Mouse (Mus musculus) CH12.LX (cell line): Measurements from ENCODE around the gene Gm21905. TPM values are rescaled to one million over a fixed set of nuclear protein-coding genes. Genes with fewer than 3 reads are reported as not detected.

Experiments used
- DNase-seq: peaks from one replicate; pipeline ENCODE4 v3.0.0-alpha.2; 2013; ENCODE audit errors: extremely low read depth
- H3K27ac ChIP-seq: 2 replicates; pipeline ENCODE4 v1.5.1; 2012; ENCODE audit warnings: low read depth, mild to moderate bottlenecking, control low read depth, moderate library complexity; ENCODE audit not compliant: insufficient read depth
- H3K27me3 ChIP-seq: replicated peaks from 2 replicates; pipeline ENCODE3; 2012; ENCODE audit warnings: inconsistent platforms
- H3K36me3 ChIP-seq, 2 experiments: replicated peaks in 1 of 2; 2 replicates each; pipeline versions ENCODE3 to v1.6.1; 2012; ENCODE audit warnings: inconsistent platforms in 1 of 2, low read length in 1 of 2, mild to moderate bottlenecking in 1 of 2, mixed read lengths in 1 of 2, moderate library complexity in 1 of 2; ENCODE audit not compliant: control insufficient read depth in 1 of 2, insufficient read depth in 1 of 2
- H3K4me1 ChIP-seq, 2 experiments: 2 replicates each; pipeline ENCODE4 v1.6.1; 2012; ENCODE audit warnings: inconsistent platforms in 1 of 2, moderate library complexity in 1 of 2; ENCODE audit not compliant: insufficient read depth in 2 of 2, control insufficient read depth in 1 of 2
- H3K4me2 ChIP-seq: 2 replicates; pipeline ENCODE4 v1.6.1; 2012; ENCODE audit warnings: low read depth, mild to moderate bottlenecking, control low read depth; ENCODE audit not compliant: poor library complexity, insufficient read depth, severe bottlenecking
- H3K4me3 ChIP-seq, 3 experiments: fragments of 150-350 bp in 1 of 3; sonication (generic) in 1 of 3; replicated peaks in 1 of 3; 2 replicates each; pipeline versions ENCODE3 to v1.5.1; 2011 to 2012; ENCODE audit warnings: low read depth in 2 of 3, low read length in 2 of 3, mild to moderate bottlenecking in 2 of 3, moderate library complexity in 2 of 3, control low read depth in 1 of 3, improper control_type of control experiment in 1 of 3, inconsistent platforms in 1 of 3, mixed read lengths in 1 of 3; ENCODE audit not compliant: poor library complexity in 1 of 3
- H3K79me2 ChIP-seq: replicated peaks from 2 replicates; pipeline ENCODE4 v1.6.1; 2012; ENCODE audit warnings: mild to moderate bottlenecking, moderate library complexity; ENCODE audit not compliant: control insufficient read depth, poor library complexity, insufficient read depth, severe bottlenecking; ENCODE audit errors: extremely low read depth
- H3K9ac ChIP-seq: 2 replicates; pipeline ENCODE4 v1.6.1; 2012; ENCODE audit warnings: low read depth, mild to moderate bottlenecking, control low read depth, moderate library complexity; ENCODE audit not compliant: insufficient read depth
- H3K9me3 ChIP-seq: replicated peaks from 2 replicates; pipeline ENCODE3; 2012; ENCODE audit warnings: low read length, inconsistent platforms, mixed read lengths
- CHD1 ChIP-seq: IDR thresholded peaks from 2 replicates; pipeline ENCODE4 v1.6.1; 2012; ENCODE audit warnings: low read depth, low read length, improper control_type of control experiment, inconsistent platforms
- CTCF ChIP-seq, 2 experiments: IDR thresholded peaks in 1 of 2; conservative IDR thresholded peaks in 1 of 2; 2 replicates each; pipeline ENCODE4 v1.5.1; 2011 to 2012; ENCODE audit warnings: low read depth in 2 of 2, low read length in 2 of 2, improper control_type of control experiment in 1 of 2, inconsistent platforms in 1 of 2, mild to moderate bottlenecking in 1 of 2, moderate library complexity in 1 of 2
- E2F4 ChIP-seq: IDR thresholded peaks from 2 replicates; pipeline ENCODE4 v1.6.1; 2011; ENCODE audit warnings: low read depth, low read length, improper control_type of control experiment; ENCODE audit not compliant: insufficient replicate concordance
- ELF1 ChIP-seq: IDR thresholded peaks from 2 replicates; pipeline ENCODE4 v1.6.1; 2014; ENCODE audit warnings: low read depth, mild to moderate bottlenecking, inconsistent platforms, low read length, improper control_type of control experiment
- ETS1 ChIP-seq: conservative IDR thresholded peaks from 2 replicates; pipeline ENCODE4 v1.6.1; 2012; ENCODE audit warnings: low read depth, mild to moderate bottlenecking, inconsistent platforms, low read length, improper control_type of control experiment, moderate library complexity
- GABPA ChIP-seq: IDR thresholded peaks from 2 replicates; pipeline ENCODE4 v1.6.1; 2012; ENCODE audit warnings: low read depth, low read length, improper control_type of control experiment, inconsistent platforms; ENCODE audit not compliant: insufficient replicate concordance
- IRF4 ChIP-seq: IDR thresholded peaks from 2 replicates; pipeline ENCODE4 v1.6.1; 2014; ENCODE audit warnings: low read depth, mild to moderate bottlenecking, inconsistent platforms, low read length, improper control_type of control experiment
- JUN ChIP-seq: IDR thresholded peaks from 2 replicates; pipeline ENCODE4 v1.6.1; 2011; ENCODE audit warnings: low read depth, mild to moderate bottlenecking, low read length, improper control_type of control experiment, moderate library complexity; ENCODE audit not compliant: insufficient read depth
- JUND ChIP-seq: conservative IDR thresholded peaks from 2 replicates; pipeline ENCODE4 v1.6.1; 2011; ENCODE audit warnings: low read depth, low read length, improper control_type of control experiment
- KAT2A ChIP-seq: IDR thresholded peaks from 2 replicates; pipeline ENCODE4 v1.6.1; 2012; ENCODE audit warnings: low read length, improper control_type of control experiment, inconsistent platforms; ENCODE audit not compliant: insufficient replicate concordance
- MAFK ChIP-seq: IDR thresholded peaks from 2 replicates; pipeline ENCODE4 v1.6.1; 2011; ENCODE audit warnings: low read length, improper control_type of control experiment; ENCODE audit not compliant: insufficient replicate concordance
- MAX ChIP-seq: IDR thresholded peaks from 2 replicates; pipeline ENCODE4 v1.6.1; 2011; ENCODE audit warnings: low read length, improper control_type of control experiment
- MEF2A ChIP-seq: IDR thresholded peaks from 2 replicates; pipeline ENCODE4 v1.6.1; 2014; ENCODE audit warnings: low read depth, mild to moderate bottlenecking, inconsistent platforms, low read length, improper control_type of control experiment, borderline replicate concordance
- MXI1 ChIP-seq: IDR thresholded peaks from 2 replicates; pipeline ENCODE4 v1.6.1; 2011; ENCODE audit warnings: mild to moderate bottlenecking, low read depth, low read length, improper control_type of control experiment
- MYC ChIP-seq: IDR thresholded peaks from 2 replicates; pipeline ENCODE4 v1.6.1; 2011; ENCODE audit warnings: low read depth, mild to moderate bottlenecking, improper control_type of control experiment, low read length
- NELFE ChIP-seq: IDR thresholded peaks from 2 replicates; pipeline ENCODE4 v1.6.1; 2011; ENCODE audit warnings: low read depth, low read length, improper control_type of control experiment
- POLR2A ChIP-seq: IDR thresholded peaks from 2 replicates; pipeline ENCODE4 v1.6.1; 2011; ENCODE audit warnings: low read depth, mild to moderate bottlenecking, improper control_type of control experiment, low read length
- POLR2AphosphoS2 ChIP-seq: IDR thresholded peaks from 2 replicates; pipeline ENCODE4 v1.6.1; 2011; ENCODE audit warnings: low read depth, low read length, improper control_type of control experiment
- SIN3A ChIP-seq: IDR thresholded peaks from 2 replicates; pipeline ENCODE4 v1.6.1; 2012; ENCODE audit warnings: low read length, improper control_type of control experiment, inconsistent platforms
- TBP ChIP-seq: conservative IDR thresholded peaks from 2 replicates; pipeline ENCODE4 v1.6.1; 2011; ENCODE audit warnings: low read depth, low read length, improper control_type of control experiment
- TCF12 ChIP-seq: IDR thresholded peaks from 2 replicates; pipeline ENCODE4 v1.6.1; 2014; ENCODE audit warnings: low read depth, mild to moderate bottlenecking, inconsistent platforms, low read length, improper control_type of control experiment
- USF2 ChIP-seq: conservative IDR thresholded peaks from 2 replicates; pipeline ENCODE4 v1.6.1; 2011; ENCODE audit warnings: low read depth, low read length, improper control_type of control experiment
- ZKSCAN1 ChIP-seq: IDR thresholded peaks from 2 replicates; pipeline ENCODE4 v1.6.1; 2012; ENCODE audit warnings: low read depth, inconsistent platforms, low read length, improper control_type of control experiment, borderline replicate concordance
- dilution Hi-C: fragments of 300-500 bp; cut with MboI; formaldehyde crosslinking; loops from 2 replicates; pipeline ENCODE4 v1.14.3; 2020; ENCODE audit warnings: low sequenced_read_pairs; ENCODE audit not compliant: extremely low pct_unique_long_range_greater_than_20kb, extremely low pct_ligation_motif_present
- in situ Hi-C: fragments of 300-500 bp; cut with MboI; formaldehyde crosslinking; loops from 3 replicates; pipeline ENCODE4 v1.14.3; 2019; ENCODE audit warnings: low sequenced_read_pairs, low pct_ligation_motif_present, low pct_unique_long_range_greater_than_20kb, mixed read lengths
- polyA plus RNA-seq: library from polyadenylated mRNA; unstranded; fragments of >175 nt; gene quantifications from 2 replicates; pipeline ENCODE4 v1.2.1, GENCODE M21; 2012; ENCODE audit warnings: low read depth; ENCODE audit not compliant: insufficient read length
- total RNA-seq, 2 experiments: library from RNA; depleted of rRNA; stranded (reverse); fragments of 300-350 nt in 1 of 2; fragments of >200 nt in 1 of 2; gene quantifications; 2 replicates each; pipeline ENCODE4 v1.2.3; 2012 to 2014

Gene Gm21905
- total and polyA plus RNA-seq, 3 experiments, result not detected

- no peaks in the 10 kb centered on the region for H3K9me3 ChIP-seq
- no peak overlapping the region for H3K27ac ChIP-seq
- no peak overlapping the region for H3K9ac ChIP-seq
- dilution Hi-C loops, result no loop called here
- no peak for DNase-seq
- H3K27me3 ChIP-seq, result no peaks in the 10 kb centered on the region
- TF ChIP-seq ELF1 (no peak), NELFE (no peak), MYC (no peak), CTCF (conservative IDR thresholded peaks at IDR 0.05 in 1 of 2, IDR thresholded peaks at IDR 0.05 in 1 of 2; ENCODE audit: low read depth in 2 of 2, low read length in 2 of 2) (no peak), POLR2AphosphoS2 (no peak), TCF12 (no peak), JUND (no peak), GABPA (no peak), JUN (no peak), KAT2A (no peak), MAFK (no peak), CHD1 (no peak), USF2 (no peak)
- no peak overlapping the region for H3K4me3 ChIP-seq
- H3K79me2 ChIP-seq, result no peaks in the 10 kb centered on the region
- H3K4me1 ChIP-seq, result no peaks in the 10 kb centered on the region
- in situ Hi-C loops, result no loop called here
- H3K36me3 ChIP-seq, result no peaks in the 10 kb centered on the region
- no peak overlapping the region for H3K4me2 ChIP-seq
Measured at GRCm38 (mm10) chr5:67943199-67943598, 3.0 kb downstream of the Gm21905 start.

DNA sequence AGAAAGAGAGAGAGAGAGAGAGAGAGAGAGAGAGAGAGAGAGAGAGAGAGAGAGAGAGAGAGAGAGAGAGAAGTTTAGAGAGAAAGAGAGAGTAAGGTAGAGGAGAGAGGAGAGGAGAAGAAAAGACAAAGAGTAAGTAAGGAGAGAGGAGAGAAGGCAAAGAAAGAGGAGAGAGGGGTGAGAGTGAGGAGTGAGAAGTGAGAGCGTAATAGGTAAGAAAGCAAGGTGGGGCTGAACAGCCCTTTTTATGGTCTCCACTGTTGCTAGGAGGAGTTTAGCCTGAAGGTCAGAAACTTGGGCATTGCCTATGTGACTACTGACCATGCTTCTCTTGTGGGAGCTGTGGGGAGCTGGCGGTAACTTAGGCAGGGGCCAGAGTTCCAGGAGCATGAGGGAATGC lies 4.9 kb downstream of the Gm21905 start, which contains the start of gene Gm5108:
Gene Gm5108, plus strand, starts transcription at position 301 of the 400 bp plus-strand sequence.
- Histone ChIP-seq H3K36me3 (no peaks in the 10 kb centered on the region), H3K4me2 (no peak within 1 kb of the TSS), H3K79me2 (no peaks in the 10 kb centered on the region), H3K4me1 (no peaks in the 10 kb centered on the region), H3K27me3 (no peaks in the 10 kb centered on the region), H3K9me3 (no peaks in the 10 kb centered on the region), H3K9ac (no peak within 1 kb of the TSS), H3K4me3 (no peak within 1 kb of the TSS), H3K27ac (no peak within 1 kb of the TSS)
- in situ Hi-C loops (no loop called here), dilution Hi-C loops (no loop called here)
- TF ChIP-seq MAFK, result no peak
- no peak for TF ChIP-seq ZKSCAN1
- no peak for TF ChIP-seq SIN3A
- TF ChIP-seq ELF1, result no peak
- no peak for TF ChIP-seq MXI1
- no peak for TF ChIP-seq POLR2AphosphoS2
- TF ChIP-seq MAX, result no peak
- no peak for TF ChIP-seq TBP
- no peak for TF ChIP-seq E2F4
- no peak for TF ChIP-seq CTCF (conservative IDR thresholded peaks at IDR 0.05 in 1 of 2, IDR thresholded peaks at IDR 0.05 in 1 of 2; ENCODE audit: low read depth in 2 of 2, low read length in 2 of 2)
- no peak for TF ChIP-seq IRF4
- TF ChIP-seq MEF2A, result no peak
- TF ChIP-seq KAT2A, result no peak
- TF ChIP-seq JUN, result no peak
- TF ChIP-seq ETS1, result no peak
- TF ChIP-seq POLR2A, result no peak
- DNase-seq, result no peak
